Mouse (Mus musculus) megakaryocyte, embryonic 14.5 days (primary cell): Measurements from ENCODE around the gene Sypl.

ENCODE experiments used
- FLI1 ChIP-seq: IDR thresholded peaks from 2 replicates; pipeline ENCODE4 v1.6.1; 2012; ENCODE audit warnings: low read length, inconsistent platforms, mixed read lengths
- GATA1 ChIP-seq: IDR thresholded peaks from 3 replicates; pipeline ENCODE4 v1.6.1; 2012; ENCODE audit warnings: mixed read lengths, low read length, inconsistent platforms, borderline replicate concordance

DNA sequence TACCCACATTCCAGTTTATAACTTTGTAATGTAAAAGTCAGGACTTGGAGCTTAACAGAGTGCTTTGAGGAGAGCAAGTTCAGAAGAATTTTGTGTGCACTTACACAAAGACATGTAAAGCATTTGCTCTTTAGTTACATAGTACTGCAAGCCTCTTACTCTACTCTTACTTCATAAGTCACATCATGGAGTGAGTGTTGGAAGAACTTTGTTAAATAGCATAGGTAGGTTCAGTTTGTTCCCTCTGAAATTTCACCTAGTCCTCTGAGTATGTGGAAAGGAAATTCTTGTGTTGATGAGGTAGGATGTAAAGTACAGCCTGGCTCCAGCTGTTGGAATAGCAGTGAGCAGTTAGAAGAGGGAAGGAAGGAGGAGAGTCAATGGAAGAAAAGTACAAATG is 21.2 kb downstream of the Sypl start:
- TF ChIP-seq GATA1 (no peak), FLI1 (no peak)
